Mouse (Mus musculus) liver, embryonic 13.5 days (tissue): Measurements from ENCODE around the gene Nr5a1. TPM values are rescaled to one million over a fixed set of nuclear protein-coding genes. Genes with fewer than 3 reads are reported as not detected.

ENCODE experiments used
- ATAC-seq: fragments of 200-750 bp; cut with Nextera tagmentation; 2 replicates; pipeline ENCODE4 v1.8.0; 2017; ENCODE audit warnings: low read depth, mild to moderate bottlenecking, moderate number of reproducible peaks, moderate library complexity
- DNase-seq: peaks from one replicate; pipeline ENCODE4 v3.0.0; 2022
- H3K27ac ChIP-seq: fragments of 300-500 bp; sonication (generic); 2 replicates; pipeline ENCODE4 v1.5.1; 2015; ENCODE audit warnings: moderate library complexity, mild to moderate bottlenecking, inconsistent platforms
- H3K27me3 ChIP-seq: fragments of 300-500 bp; sonication (generic); 2 replicates; pipeline ENCODE4 v1.6.1; 2015; ENCODE audit warnings: mild to moderate bottlenecking, inconsistent platforms
- H3K36me3 ChIP-seq: fragments of 300-500 bp; sonication (generic); 2 replicates; pipeline ENCODE4 v1.6.1; 2015; ENCODE audit warnings: mild to moderate bottlenecking, inconsistent platforms
- H3K4me1 ChIP-seq: fragments of 300-500 bp; sonication (generic); replicated peaks from 2 replicates; pipeline ENCODE4 v1.6.1; 2015; ENCODE audit warnings: inconsistent platforms
- H3K4me2 ChIP-seq: fragments of 300-500 bp; sonication (generic); 2 replicates; pipeline ENCODE4 v1.6.1; 2015; ENCODE audit warnings: inconsistent platforms, mild to moderate bottlenecking, moderate library complexity
- H3K4me3 ChIP-seq: fragments of 300-500 bp; sonication (generic); replicated peaks from 2 replicates; pipeline ENCODE4 v1.5.1; 2015; ENCODE audit warnings: mild to moderate bottlenecking, inconsistent platforms
- H3K9ac ChIP-seq: fragments of 300-500 bp; sonication (generic); 2 replicates; pipeline ENCODE4 v1.6.1; 2015; ENCODE audit warnings: mild to moderate bottlenecking, inconsistent platforms
- H3K9me3 ChIP-seq: fragments of 300-500 bp; sonication (generic); replicated peaks from 2 replicates; pipeline ENCODE4 v1.6.1; 2016; ENCODE audit warnings: inconsistent platforms
- WGBS: fragments of 180-500 bp; shearing (Covaris S2); methylation state at CpG from one replicate; pipeline ENCODE4 v1.1.7; 2015; ENCODE audit not compliant: insufficient replicate concordance; 5-methylcytosine and 5-hydroxymethylcytosine counted together
- polyA plus RNA-seq: library from polyadenylated mRNA; unstranded; fragments of >200 nt; fragmentation: Nextera tagmentation; extraction: Ambion mirVana; gene quantifications from 2 replicates; pipeline ENCODE4 v1.2.1, GENCODE M21; 2015

Nr5a1 gene
- polyA plus RNA-seq, 1 experiment from 2014 or later, result not detected

- H3K27me3 ChIP-seq, result peaks cover 38% of the 10 kb centered on the region
- DNase-seq (no peak), ATAC-seq (no peak)
- no peak overlapping the region for H3K4me2 ChIP-seq
- H3K4me1 ChIP-seq, result no peaks in the 10 kb centered on the region
- no peaks in the 10 kb centered on the region for H3K9me3 ChIP-seq
- 57% methylated on average over 9 of the region's 9 CpGs for WGBS
- no peak overlapping the region for H3K9ac ChIP-seq
- no peak overlapping the region for H3K27ac ChIP-seq
- no peaks in the 10 kb centered on the region for H3K36me3 ChIP-seq
- H3K4me3 ChIP-seq, result no peak overlapping the region
Observed at GRCm38 (mm10) chr2:38675366-38675969, 38.9 kb downstream of the Nr5a1 start.

GRCm38 (mm10) chr2:38672496-38672895, 41.8 kb downstream of the Nr5a1 start:
- H3K27ac ChIP-seq, result no peak overlapping the region
- H3K9ac ChIP-seq, result no peak overlapping the region
- peaks cover 7% of the 10 kb centered on the region; the same call in 1 of the 2 replicates for H3K4me1 ChIP-seq
- 60% methylated on average over 11 of the region's 11 CpGs for WGBS
- no peaks in the 10 kb centered on the region for H3K36me3 ChIP-seq
- no peak overlapping the region for H3K4me3 ChIP-seq
- no peaks in the 10 kb centered on the region for H3K9me3 ChIP-seq
- H3K4me2 ChIP-seq, result no peak overlapping the region
- ATAC-seq, result no peak
- peaks cover 51% of the 10 kb centered on the region for H3K27me3 ChIP-seq
- DNase-seq, result no peak

DNA sequence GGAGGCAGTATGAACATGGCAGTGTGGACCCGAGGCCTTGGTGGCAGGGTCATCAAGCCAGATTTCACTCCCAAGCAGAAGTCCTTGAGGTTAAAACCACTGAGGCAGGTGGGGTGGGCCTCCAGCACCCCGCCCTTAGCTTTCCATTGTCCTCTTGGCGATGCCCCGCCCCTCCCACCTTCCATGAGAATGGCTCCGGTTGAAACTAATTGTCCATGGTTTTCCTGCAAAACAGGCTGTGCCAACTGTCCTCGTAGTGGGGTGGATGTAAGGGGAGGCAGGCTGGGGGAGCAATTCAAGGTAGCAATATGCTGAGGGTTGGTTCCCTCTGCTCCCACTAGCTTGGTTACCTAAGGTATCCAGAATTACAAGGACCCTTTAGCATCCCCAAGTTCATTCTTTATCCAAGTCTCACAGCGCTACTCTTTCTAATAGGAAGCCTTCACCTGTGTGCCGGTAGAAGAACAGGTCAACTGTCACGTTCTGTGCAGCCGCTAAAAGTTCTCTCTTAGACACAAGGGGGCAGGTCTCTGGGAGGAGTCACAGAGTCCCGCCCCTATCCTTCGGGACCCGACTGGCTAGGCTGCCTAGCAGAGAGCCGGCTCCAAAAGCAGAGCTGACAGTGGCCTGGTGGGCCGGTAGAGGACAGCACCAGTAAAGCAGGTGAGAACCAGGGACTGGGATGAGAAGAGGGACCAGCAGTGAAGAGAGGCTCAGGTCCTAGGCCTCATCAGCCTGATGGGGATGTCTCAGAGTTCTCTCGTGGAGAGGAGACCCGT, 45.4 kb downstream of the Nr5a1 start:
- Histone ChIP-seq H3K27me3 (peaks cover 58% of the 10 kb centered on the region), H3K4me3 (no peak overlapping the region)
- WGBS, result 11% methylated on average over 17 of the region's 17 CpGs

DNA sequence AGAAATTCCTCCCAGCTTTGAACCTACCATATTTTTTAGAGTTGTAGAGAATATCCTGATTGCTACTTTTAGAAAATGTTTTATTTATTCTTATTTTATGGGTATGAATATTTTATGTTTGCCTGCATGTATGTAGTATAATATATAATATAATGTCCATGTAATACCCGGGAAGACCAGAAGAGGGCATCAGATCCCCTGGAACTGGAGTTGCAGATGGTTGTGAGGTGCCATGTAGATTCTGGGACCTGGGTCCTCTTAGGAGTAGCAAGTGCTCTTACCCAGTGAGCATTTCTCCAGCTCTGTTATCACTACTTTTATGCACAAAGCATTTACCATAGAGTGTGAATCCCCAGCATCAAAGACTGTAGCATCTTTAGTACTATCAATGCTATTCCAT, 52.9 kb downstream of the Nr5a1 start:
- H3K4me3 ChIP-seq, result no peak overlapping the region
- H3K27me3 ChIP-seq, result peaks cover 17% of the 10 kb centered on the region; the same call in 1 of the 2 replicates
- no peak overlapping the region for H3K4me2 ChIP-seq
- H3K4me1 ChIP-seq, result peaks cover 7% of the 10 kb centered on the region
- no peaks in the 10 kb centered on the region for H3K36me3 ChIP-seq
- no peaks in the 10 kb centered on the region for H3K9me3 ChIP-seq
- no peak overlapping the region for H3K9ac ChIP-seq
- H3K27ac ChIP-seq, result no peak overlapping the region
- ATAC-seq (no peak), DNase-seq (no peak)
- 0% methylated on average over 1 of the region's 1 CpGs for WGBS

More for the DNA sequence above, 45.4 kb downstream of the Nr5a1 start:
- DNase-seq (no peak), ATAC-seq (no peak; the same call in 1 of the 2 replicates)
- no peak overlapping the region for H3K27ac ChIP-seq
- H3K36me3 ChIP-seq, result no peaks in the 10 kb centered on the region
- peaks cover 7% of the 10 kb centered on the region; the same call in 1 of the 2 replicates for H3K4me1 ChIP-seq
- H3K9ac ChIP-seq, result no peak overlapping the region
- peak overlapping the region; percentile 36 for H3K4me2 ChIP-seq
- H3K9me3 ChIP-seq, result no peaks in the 10 kb centered on the region

DNA sequence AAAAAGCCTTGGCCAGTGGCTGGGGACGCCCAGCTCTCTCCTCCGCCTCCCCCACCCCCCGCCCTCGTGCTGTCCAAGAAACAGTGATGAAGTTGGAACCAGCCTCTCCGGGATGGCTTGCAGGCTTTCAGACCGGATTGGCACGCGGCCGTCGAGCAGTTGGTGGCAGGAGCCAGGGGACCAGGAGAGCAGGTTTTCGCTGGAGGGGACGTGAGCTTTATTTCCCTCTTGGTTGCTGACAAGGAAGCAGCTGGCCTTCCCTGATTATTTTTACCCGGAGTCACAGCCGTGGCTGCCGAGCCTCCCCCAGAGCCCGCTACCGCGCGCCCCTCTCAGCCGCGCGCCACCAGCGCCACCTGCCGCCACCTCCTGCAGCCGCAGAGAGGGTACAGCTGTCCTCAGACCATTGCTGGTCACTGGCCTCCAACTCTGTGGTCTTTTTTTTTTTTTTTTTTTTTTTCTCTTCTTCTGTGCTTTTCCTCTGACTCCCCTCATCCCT, 56.0 kb downstream of the Nr5a1 start:
- Histone ChIP-seq H3K4me2 (peak overlapping the region; percentile 64), H3K36me3 (no peaks in the 10 kb centered on the region), H3K27me3 (peaks cover 14% of the 10 kb centered on the region; the same call in 1 of the 2 replicates), H3K4me1 (peaks cover 7% of the 10 kb centered on the region), H3K27ac (no peak overlapping the region), H3K9ac (no peak overlapping the region), H3K9me3 (no peaks in the 10 kb centered on the region), H3K4me3 (peak overlapping the region; percentile 43)
- WGBS, result 1% methylated on average over 24 of the region's 25 CpGs
- peak; percentile 71 for ATAC-seq
- DNase-seq, result peak; percentile 47

GRCm38 (mm10) chr2:38653694-38654093, 60.6 kb downstream of the Nr5a1 start:
- DNase-seq (no peak), ATAC-seq (no peak)
- peaks cover 7% of the 10 kb centered on the region for H3K4me1 ChIP-seq
- no peak overlapping the region for H3K9ac ChIP-seq
- no peaks in the 10 kb centered on the region for H3K9me3 ChIP-seq
- no peak overlapping the region for H3K4me3 ChIP-seq
- peaks cover 21% of the 10 kb centered on the region for H3K27me3 ChIP-seq
- H3K27ac ChIP-seq, result no peak overlapping the region
- no peaks in the 10 kb centered on the region for H3K36me3 ChIP-seq
- no peak overlapping the region for H3K4me2 ChIP-seq
- 72% methylated on average over 2 of the region's 2 CpGs for WGBS

GRCm38 (mm10) chr2:38653293-38653619, 61.1 kb downstream of the Nr5a1 start:
- Histone ChIP-seq H3K9ac (no peak overlapping the region), H3K4me2 (no peak overlapping the region), H3K4me1 (peaks cover 6% of the 10 kb centered on the region), H3K4me3 (no peak overlapping the region), H3K27me3 (peaks cover 21% of the 10 kb centered on the region), H3K36me3 (no peaks in the 10 kb centered on the region), H3K9me3 (no peaks in the 10 kb centered on the region), H3K27ac (no peak overlapping the region)
- DNase-seq (no peak), ATAC-seq (no peak)
- 79% methylated on average over 5 of the region's 5 CpGs for WGBS

- Histone ChIP-seq H3K4me1 (peaks cover under 1% of the 10 kb centered on the region; the same call in 1 of the 2 replicates), H3K9ac (no peak overlapping the region), H3K4me2 (no peak overlapping the region), H3K27me3 (peaks cover 16% of the 10 kb centered on the region), H3K4me3 (no peak overlapping the region), H3K27ac (no peak overlapping the region), H3K36me3 (no peaks in the 10 kb centered on the region), H3K9me3 (no peaks in the 10 kb centered on the region)
- no peak for DNase-seq
- ATAC-seq, result no peak
- 52% methylated on average over 10 of the region's 10 CpGs for WGBS
Observed at GRCm38 (mm10) chr2:38652565-38653292, 61.6 kb downstream of the Nr5a1 start.

GRCm38 (mm10) chr2:38652098-38652497, 62.2 kb downstream of the Nr5a1 start:
- Histone ChIP-seq H3K9me3 (no peaks in the 10 kb centered on the region), H3K4me1 (no peaks in the 10 kb centered on the region), H3K4me2 (no peak overlapping the region), H3K4me3 (no peak overlapping the region), H3K36me3 (no peaks in the 10 kb centered on the region), H3K27ac (no peak overlapping the region), H3K27me3 (peaks cover 12% of the 10 kb centered on the region), H3K9ac (no peak overlapping the region)
- 65% methylated on average over 7 of the region's 7 CpGs for WGBS
- no peak for DNase-seq
- no peak for ATAC-seq

- Histone ChIP-seq H3K27ac (no peak overlapping the region), H3K9me3 (no peaks in the 10 kb centered on the region), H3K27me3 (peaks cover 7% of the 10 kb centered on the region), H3K4me2 (no peak overlapping the region), H3K4me1 (no peaks in the 10 kb centered on the region), H3K9ac (no peak overlapping the region), H3K36me3 (no peaks in the 10 kb centered on the region), H3K4me3 (no peak overlapping the region)
- DNase-seq (no peak), ATAC-seq (no peak)
- WGBS, result 56% methylated on average over 1 of the region's 1 CpGs
Observed at GRCm38 (mm10) chr2:38650340-38650739, 64.0 kb downstream of the Nr5a1 start.

DNA sequence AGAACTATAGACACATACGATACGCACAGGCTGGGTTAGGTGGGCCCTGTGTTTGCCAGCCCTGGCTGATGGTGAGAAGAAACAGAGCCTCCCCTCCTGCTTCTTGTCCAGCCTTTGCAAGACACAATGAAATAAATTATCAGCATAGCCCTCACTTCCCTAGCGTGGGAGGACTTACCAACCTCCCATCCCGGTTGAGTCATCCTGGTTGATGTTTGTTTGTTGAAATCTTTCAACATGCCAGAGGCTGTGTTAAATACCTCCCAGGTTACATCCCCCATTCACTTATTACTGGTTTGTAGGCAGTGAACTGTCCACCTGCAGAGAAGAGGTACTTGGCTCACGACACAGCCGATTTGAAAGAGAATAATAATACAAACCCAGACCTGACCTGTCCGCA, 66.7 kb downstream of the Nr5a1 start:
- DNase-seq (no peak), ATAC-seq (no peak)
- H3K27ac ChIP-seq, result no peak overlapping the region
- peaks cover 5% of the 10 kb centered on the region; the same call in 1 of the 2 replicates for H3K27me3 ChIP-seq
- peaks cover 11% of the 10 kb centered on the region for H3K4me1 ChIP-seq
- H3K4me2 ChIP-seq, result no peak overlapping the region
- H3K4me3 ChIP-seq, result no peak overlapping the region
- no peaks in the 10 kb centered on the region for H3K36me3 ChIP-seq
- 72% methylated on average over 7 of the region's 7 CpGs for WGBS
- no peak overlapping the region for H3K9ac ChIP-seq
- no peaks in the 10 kb centered on the region for H3K9me3 ChIP-seq
